Mouse (Mus musculus) MEL (cell line): Measurements from ENCODE around the gene Ocln. TPM values are rescaled to one million over a fixed set of nuclear protein-coding genes. Genes with fewer than 3 reads are reported as not detected.

ENCODE experiments used
- DNase-seq: peaks from one replicate; pipeline ENCODE4 v3.0.0; 2011; ENCODE audit warnings: low read depth, low spot score
- H3K27ac ChIP-seq: 2 replicates; pipeline ENCODE4 v1.5.1; 2012; ENCODE audit warnings: low read depth, mild to moderate bottlenecking, control low read depth, low read length, moderate library complexity; ENCODE audit not compliant: control insufficient read depth
- H3K27me3 ChIP-seq, 2 experiments: fragments of 150-350 bp in 1 of 2; sonication (generic) in 1 of 2; 2 replicates each; pipeline ENCODE4 v1.6.1; 2012; ENCODE audit warnings: low read length in 2 of 2, mild to moderate bottlenecking in 2 of 2, improper control_type of control experiment in 1 of 2, moderate library complexity in 1 of 2; ENCODE audit not compliant: insufficient read depth in 2 of 2, control insufficient read depth in 1 of 2
- H3K36me3 ChIP-seq, 2 experiments: 2 replicates each; pipeline ENCODE4 v1.6.1; 2012 to 2014; ENCODE audit warnings: low read length in 2 of 2, improper control_type of control experiment in 1 of 2, inconsistent platforms in 1 of 2, mild to moderate bottlenecking in 1 of 2; ENCODE audit not compliant: insufficient read depth in 2 of 2, control insufficient read depth in 1 of 2
- H3K4me1 ChIP-seq, 2 experiments: fragments of 150-350 bp in 1 of 2; sonication (generic) in 1 of 2; 2 replicates each; pipeline ENCODE4 v1.6.1; 2012; ENCODE audit warnings: low read length in 2 of 2, improper control_type of control experiment in 1 of 2, mild to moderate bottlenecking in 1 of 2; ENCODE audit not compliant: insufficient read depth in 2 of 2, control insufficient read depth in 1 of 2
- H3K4me3 ChIP-seq, 2 experiments: fragments of 150-350 bp in 1 of 2; sonication (generic) in 1 of 2; 2 replicates each; pipeline ENCODE4 v1.5.1; 2012; ENCODE audit warnings: low read depth in 2 of 2, low read length in 2 of 2, mild to moderate bottlenecking in 2 of 2, moderate library complexity in 2 of 2, control low read depth in 1 of 2, improper control_type of control experiment in 1 of 2; ENCODE audit not compliant: control insufficient read depth in 1 of 2, insufficient read depth in 1 of 2
- H3K79me2 ChIP-seq: 2 replicates; pipeline ENCODE4 v1.6.1; 2012; ENCODE audit warnings: mild to moderate bottlenecking, low read length, moderate library complexity; ENCODE audit not compliant: control insufficient read depth, poor library complexity, insufficient read depth
- H3K9ac ChIP-seq: 2 replicates; pipeline ENCODE4 v1.6.1; 2012; ENCODE audit warnings: low read depth, mild to moderate bottlenecking, control low read depth, low read length, moderate library complexity; ENCODE audit not compliant: control insufficient read depth, poor library complexity, severe bottlenecking
- H3K9me3 ChIP-seq: fragments of 150-350 bp; sonication (generic); replicated peaks from 2 replicates; pipeline ENCODE4 v1.6.1; 2012; ENCODE audit warnings: mild to moderate bottlenecking, low read length, improper control_type of control experiment, moderate library complexity; ENCODE audit not compliant: insufficient read depth
- CTCF ChIP-seq, 3 experiments: IDR thresholded peaks in 2 of 3; conservative IDR thresholded peaks in 1 of 3; 2 replicates each; pipeline ENCODE4 v1.5.1; 2011 to 2012; ENCODE audit warnings: low read length in 3 of 3, low read depth in 2 of 3, mild to moderate bottlenecking in 2 of 3, improper control_type of control experiment in 1 of 3, inconsistent platforms in 1 of 3, mixed read lengths in 1 of 3, moderate library complexity in 1 of 3; ENCODE audit not compliant: control insufficient read depth in 1 of 3, insufficient read depth in 1 of 3, poor library complexity in 1 of 3, severe bottlenecking in 1 of 3
- ETS1 ChIP-seq: IDR thresholded peaks from 2 replicates; pipeline ENCODE4 v1.6.1; 2012; ENCODE audit warnings: low read depth, mild to moderate bottlenecking, inconsistent platforms, low read length, improper control_type of control experiment, moderate library complexity
- GABPA ChIP-seq: IDR thresholded peaks from 2 replicates; pipeline ENCODE4 v1.6.1; 2012; ENCODE audit warnings: low read depth, mild to moderate bottlenecking, inconsistent platforms, low read length, improper control_type of control experiment, moderate library complexity
- GATA1 ChIP-seq: IDR thresholded peaks from 2 replicates; pipeline ENCODE4 v1.6.1; 2011; ENCODE audit warnings: low read depth, low read length, improper control_type of control experiment
- HCFC1 ChIP-seq: IDR thresholded peaks from 2 replicates; pipeline ENCODE4 v1.6.1; 2012; ENCODE audit warnings: low read depth, mild to moderate bottlenecking, inconsistent platforms, low read length, improper control_type of control experiment, moderate library complexity
- KAT2A ChIP-seq: conservative IDR thresholded peaks from 2 replicates; pipeline ENCODE4 v1.6.1; 2012; ENCODE audit warnings: low read depth, low read length, improper control_type of control experiment, inconsistent platforms
- MAFK ChIP-seq: IDR thresholded peaks from 2 replicates; pipeline ENCODE4 v1.6.1; 2011; ENCODE audit warnings: low read depth, mild to moderate bottlenecking, low read length, improper control_type of control experiment, borderline replicate concordance
- MYB ChIP-seq: IDR thresholded peaks from 2 replicates; pipeline ENCODE4 v1.6.1; 2011; ENCODE audit warnings: mild to moderate bottlenecking, low read depth, low read length, improper control_type of control experiment
- MYC ChIP-seq: IDR thresholded peaks from 2 replicates; pipeline ENCODE4 v1.6.1; 2011; ENCODE audit warnings: low read depth, mild to moderate bottlenecking, low read length, improper control_type of control experiment, moderate library complexity
- NRF1 ChIP-seq: IDR thresholded peaks from 2 replicates; pipeline ENCODE4 v1.6.1; 2014; ENCODE audit warnings: low read depth, mild to moderate bottlenecking, inconsistent platforms, low read length, improper control_type of control experiment, moderate library complexity; ENCODE audit not compliant: poor library complexity, insufficient read depth, severe bottlenecking
- POLR2A ChIP-seq, 2 experiments: IDR thresholded peaks; 2 replicates each; pipeline ENCODE4 v1.6.1; 2011 to 2012; ENCODE audit warnings: low read length in 2 of 2, mild to moderate bottlenecking in 2 of 2, control low read depth in 1 of 2, improper control_type of control experiment in 1 of 2, low read depth in 1 of 2, moderate library complexity in 1 of 2; ENCODE audit not compliant: control insufficient read depth in 1 of 2, insufficient read depth in 1 of 2, poor library complexity in 1 of 2
- POLR2AphosphoS2 ChIP-seq: IDR thresholded peaks from 2 replicates; pipeline ENCODE4 v1.6.1; 2011; ENCODE audit warnings: low read length, improper control_type of control experiment
- POLR2AphosphoS5 ChIP-seq: IDR thresholded peaks from 2 replicates; pipeline ENCODE4 v1.6.1; 2012; ENCODE audit warnings: low read depth, borderline replicate concordance, mild to moderate bottlenecking, inconsistent platforms, low read length, moderate library complexity, mixed read lengths
- SIN3A ChIP-seq: IDR thresholded peaks from 2 replicates; pipeline ENCODE4 v1.6.1; 2012; ENCODE audit warnings: low read length, improper control_type of control experiment, inconsistent platforms
- SMC3 ChIP-seq: IDR thresholded peaks from 2 replicates; pipeline ENCODE4 v1.6.1; 2011; ENCODE audit warnings: low read depth, low read length, improper control_type of control experiment
- TAL1 ChIP-seq: IDR thresholded peaks from 2 replicates; pipeline ENCODE4 v1.6.1; 2012; ENCODE audit warnings: mild to moderate bottlenecking, inconsistent platforms, low read length, moderate library complexity, mixed read lengths
- TBP ChIP-seq: IDR thresholded peaks from 2 replicates; pipeline ENCODE4 v1.8.0; 2011; ENCODE audit warnings: low read depth, low read length, improper control_type of control experiment
- TCF12 ChIP-seq: IDR thresholded peaks from 2 replicates; pipeline ENCODE4 v1.6.1; 2014; ENCODE audit warnings: low read depth, mild to moderate bottlenecking, inconsistent platforms, low read length, improper control_type of control experiment, moderate library complexity
- USF1 ChIP-seq: IDR thresholded peaks from 2 replicates; pipeline ENCODE4 v1.6.1; 2014; ENCODE audit warnings: low read depth, mild to moderate bottlenecking, inconsistent platforms, low read length, improper control_type of control experiment, moderate library complexity
- ZNF384 ChIP-seq: IDR thresholded peaks from 2 replicates; pipeline ENCODE4 v1.6.1; 2012; ENCODE audit warnings: low read depth, mild to moderate bottlenecking, inconsistent platforms, low read length, improper control_type of control experiment
- polyA plus RNA-seq, 2 experiments: library from polyadenylated mRNA; stranded (reverse) in 1 of 2; unstranded in 1 of 2; fragments of >175 nt in 1 of 2; fragments of >200 nt in 1 of 2; gene quantifications; 2 replicates each; pipeline versions ENCODE4 v1.2.1 to v1.2.4; 2012; ENCODE audit warnings: low replicate concordance in 2 of 2, low read depth in 1 of 2; ENCODE audit not compliant: insufficient read length in 2 of 2, insufficient read depth in 1 of 2, missing spikeins in 1 of 2
- total RNA-seq: library from RNA; depleted of rRNA; stranded (reverse); fragments of 300-350 nt; gene quantifications from 2 replicates; pipeline ENCODE4 v1.2.3, GENCODE M21; 2012

Ocln gene
- total and polyA plus RNA-seq, 3 experiments, result 0.31 to 0.58 TPM; not detected in 1

DNA sequence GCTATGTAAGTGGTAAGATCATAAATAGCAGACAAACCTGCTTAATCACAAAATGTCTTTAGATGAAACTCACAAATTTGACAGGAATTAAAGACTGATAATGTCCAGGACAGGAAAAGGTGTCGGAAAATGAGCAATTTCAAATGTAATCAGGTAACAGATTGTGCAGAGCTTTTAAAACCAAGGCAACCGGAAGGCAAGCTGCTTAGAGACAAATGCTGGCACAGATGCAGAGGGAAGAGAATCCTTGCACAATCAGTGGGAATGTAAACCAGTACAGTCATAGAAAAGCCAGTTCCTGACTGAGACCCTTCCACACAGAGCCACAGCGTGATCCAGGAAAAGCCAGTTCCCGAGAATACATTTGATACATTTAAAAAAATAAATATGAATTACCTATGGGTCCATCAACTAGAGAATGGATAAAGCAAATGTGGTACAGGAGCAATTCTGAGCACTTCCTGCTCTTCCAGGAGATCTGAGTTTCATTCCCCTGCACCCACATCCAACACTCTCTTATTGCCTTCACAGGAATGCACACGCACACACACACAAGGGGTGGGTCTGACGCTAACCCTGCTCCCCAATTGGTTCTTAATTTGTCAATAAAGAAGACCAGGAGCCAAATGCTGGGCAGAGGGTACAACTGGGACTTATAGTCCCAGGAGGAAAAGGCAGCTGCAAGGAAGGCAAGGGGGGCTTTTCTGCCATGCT, 26.4 kb downstream of the Ocln start:
- Histone ChIP-seq H3K36me3 (no peaks in the 10 kb centered on the region), H3K79me2 (no peaks in the 10 kb centered on the region), H3K27ac (no peak overlapping the region), H3K27me3 (no peaks in the 10 kb centered on the region), H3K9me3 (no peaks in the 10 kb centered on the region), H3K9ac (no peak overlapping the region), H3K4me3 (no peak overlapping the region), H3K4me1 (peaks cover 2 to 10% of the 10 kb centered on the region in 2 experiments; a peak in 3 of 4 replicates)
- no peak for DNase-seq
- TF ChIP-seq GATA1 (no peak), ZNF384 (no peak), CTCF (IDR thresholded peaks at IDR 0.05 in 2 of 3, conservative IDR thresholded peaks at IDR 0.05 in 1 of 3; ENCODE audit: control insufficient read depth in 1 of 3, insufficient read depth in 1 of 3, low read depth in 2 of 3, low read length in 3 of 3, poor library complexity in 1 of 3, severe bottlenecking in 1 of 3) (no peak), TAL1 (no peak), SIN3A (no peak), SMC3 (no peak)

DNA sequence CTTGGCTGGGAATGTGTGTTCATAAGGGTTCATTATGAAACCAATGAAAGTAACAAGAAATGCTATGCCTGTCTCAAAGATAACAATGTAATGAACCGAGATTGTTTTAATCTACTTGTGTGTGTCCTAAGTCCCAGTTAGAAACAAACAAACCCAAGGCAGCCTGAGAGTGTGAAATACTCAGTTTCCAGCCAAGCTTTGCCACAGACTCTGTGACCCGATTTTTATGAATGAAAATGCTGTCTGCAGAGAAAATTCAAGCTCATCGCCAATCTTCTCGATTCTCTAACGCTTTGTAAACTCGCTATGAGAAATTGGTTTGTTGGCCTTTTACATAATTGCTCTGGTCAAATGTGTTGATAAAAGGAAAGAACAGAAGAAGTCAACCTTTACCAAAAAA, 27.6 kb downstream of the Ocln start:
- Histone ChIP-seq H3K36me3 (no peaks in the 10 kb centered on the region), H3K27me3 (no peaks in the 10 kb centered on the region), H3K79me2 (no peaks in the 10 kb centered on the region), H3K27ac (no peak overlapping the region)
- no peak for TF ChIP-seq NRF1
- TF ChIP-seq GATA1, result no peak
- TF ChIP-seq SMC3, result no peak
- no peak for TF ChIP-seq MAFK
- no peak for TF ChIP-seq HCFC1
- no peak for TF ChIP-seq POLR2AphosphoS2
- TF ChIP-seq POLR2A (IDR thresholded peaks at IDR 0.05; ENCODE audit: control insufficient read depth in 1 of 2, insufficient read depth in 1 of 2, low read depth in 1 of 2, low read length in 2 of 2, poor library complexity in 1 of 2), result no peak
- no peak for TF ChIP-seq MYB
- no peak for TF ChIP-seq ETS1
- no peak for TF ChIP-seq POLR2AphosphoS5
- TF ChIP-seq MYC, result no peak
- no peak for TF ChIP-seq TCF12
- TF ChIP-seq KAT2A, result no peak
- TF ChIP-seq USF1, result no peak
- no peak for TF ChIP-seq GABPA
- no peak for TF ChIP-seq SIN3A
- TF ChIP-seq TBP, result no peak
- TF ChIP-seq TAL1, result no peak
- TF ChIP-seq, all 39 proteins: peak for 0
- Histone ChIP-seq H3K4me3 (no peak overlapping the region), H3K9ac (no peak overlapping the region), H3K4me1 (peaks cover 2 to 10% of the 10 kb centered on the region in 2 experiments; a peak in 3 of 4 replicates), H3K9me3 (no peaks in the 10 kb centered on the region)
- DNase-seq, result no peak
